Mouse (Mus musculus) right cerebral cortex, postnatal 36 days (tissue): ENCODE results near the gene Gm10718.
"Not testable (repeated sequence)": the region's sequence is repeated elsewhere in the genome, so short reads cannot be mapped to it uniquely, and the experiment has no call there.

Experiments used
- DNase-seq, 2 experiments: peaks; one replicate each; pipeline ENCODE4 v3.0.0; 2022; ENCODE audit warnings: low spot score in 2 of 2, mixed read lengths in 1 of 2

Gm10718 gene

DNA sequence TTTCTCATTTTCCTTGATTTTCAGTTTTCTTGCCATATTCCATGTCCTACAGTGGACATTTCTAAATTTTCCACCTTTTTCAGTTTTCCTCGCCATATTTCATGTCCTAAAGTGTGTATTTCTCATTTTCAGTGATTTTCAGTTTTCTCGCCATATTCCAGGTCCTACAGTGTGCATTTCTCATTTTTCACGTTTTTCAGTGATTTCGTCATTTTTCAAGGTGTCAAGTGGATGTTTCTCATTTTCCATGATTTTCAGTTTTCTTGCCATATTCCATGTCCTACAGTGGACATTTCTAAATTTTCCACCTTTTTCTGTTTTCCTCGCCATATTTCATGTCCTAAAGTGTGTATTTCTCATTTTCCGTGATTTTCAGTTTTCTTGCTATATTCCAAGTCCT is 2.3 kb downstream of the Gm10718 start:
- DNase-seq: peak; percentile 33 to 55

DNA sequence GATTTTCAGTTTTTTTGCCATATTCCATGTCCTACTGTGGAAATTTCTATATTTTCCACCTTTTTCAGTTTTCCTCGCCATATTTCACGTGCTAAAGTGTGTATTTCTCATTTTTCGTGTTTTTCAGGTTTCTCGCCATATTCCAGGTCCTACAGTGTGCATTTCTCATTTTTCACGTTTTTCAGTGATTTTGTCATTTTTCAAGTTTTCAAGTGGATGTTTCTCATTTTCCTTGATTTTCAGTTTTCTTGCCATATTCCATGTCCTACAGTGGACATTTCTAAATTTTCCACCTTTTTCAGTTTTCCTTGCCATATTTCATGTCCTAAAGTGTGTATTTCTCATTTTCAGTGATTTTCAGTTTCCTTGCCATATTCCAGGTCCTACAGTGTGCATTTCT is 2.8 kb downstream of the Gm10718 start:
- DNase-seq: not testable (repeated sequence)

DNA sequence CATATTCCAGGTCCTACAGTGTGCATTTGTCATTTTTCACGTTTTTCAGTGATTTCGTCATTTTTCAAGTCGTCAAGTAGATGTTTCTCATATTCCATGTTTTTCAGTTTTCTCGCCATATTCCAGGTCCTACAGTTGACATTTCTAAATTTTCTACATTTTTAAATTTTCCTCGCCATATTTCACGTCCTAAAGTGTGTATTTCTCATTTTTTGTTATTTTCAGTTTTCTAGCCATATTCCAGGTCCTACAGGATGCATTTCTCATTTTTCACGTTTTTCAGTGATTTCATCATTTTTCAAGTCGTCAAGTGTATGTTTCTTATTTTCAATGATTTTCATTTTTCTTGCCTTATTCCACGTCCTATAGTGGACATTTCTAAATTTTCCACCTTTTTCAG is 3.4 kb downstream of the Gm10718 start:
- not testable (repeated sequence) for DNase-seq

DNA sequence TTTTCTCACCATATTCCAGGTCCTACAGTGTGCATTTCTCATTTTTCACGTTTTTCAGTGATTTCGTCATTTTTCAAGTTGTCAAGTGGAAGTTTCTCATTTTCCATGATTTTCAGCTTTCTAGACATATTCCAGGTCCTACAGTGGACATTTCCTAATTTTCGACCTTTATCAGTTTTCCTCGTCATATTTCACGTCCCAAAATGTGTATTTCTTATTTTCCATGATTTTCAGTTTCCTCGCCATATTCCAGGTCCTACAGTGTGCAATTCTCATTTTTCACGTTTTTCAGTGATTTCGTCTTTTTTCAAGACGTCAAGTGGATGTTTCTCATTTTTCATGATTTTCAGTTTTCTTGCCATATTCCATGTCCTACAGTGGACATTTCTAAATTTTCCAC is 3.9 kb downstream of the Gm10718 start:
- DNase-seq: not testable (repeated sequence)

DNA sequence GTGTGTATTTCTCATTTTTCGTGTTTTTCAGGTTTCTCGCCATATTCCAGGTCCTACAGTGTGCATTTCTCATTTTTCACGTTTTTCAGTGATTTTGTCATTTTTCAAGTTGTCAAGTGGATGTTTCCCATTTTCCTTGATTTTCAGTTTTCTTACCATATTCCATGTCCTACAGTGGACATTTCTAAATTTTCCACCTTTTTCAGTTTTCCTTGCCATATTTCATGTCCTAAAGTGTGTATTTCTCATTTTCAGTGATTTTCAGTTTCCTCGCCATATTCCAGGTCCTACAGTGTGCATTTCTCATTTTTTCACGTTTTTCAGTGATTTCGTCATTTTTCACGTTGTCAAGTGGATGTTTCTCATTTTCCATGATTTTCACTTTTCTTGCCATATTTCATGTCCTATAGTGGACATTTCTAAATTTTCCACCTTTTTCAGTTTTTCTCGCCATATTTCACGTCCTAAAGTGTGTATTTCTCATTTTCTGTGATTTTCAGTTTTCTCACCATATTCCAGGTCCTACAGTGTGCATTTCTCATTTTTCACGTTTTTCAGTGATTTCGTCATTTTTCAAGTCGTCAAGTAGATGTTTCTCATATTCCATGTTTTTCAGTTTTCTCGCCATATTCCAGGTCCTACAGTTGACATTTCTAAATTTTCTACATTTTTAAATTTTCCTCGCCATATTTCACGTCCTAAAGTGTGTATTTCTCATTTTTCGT is 6.1 kb downstream of the Gm10718 start:
- DNase-seq: peak in 1 of 2 experiments; percentile 1

DNA sequence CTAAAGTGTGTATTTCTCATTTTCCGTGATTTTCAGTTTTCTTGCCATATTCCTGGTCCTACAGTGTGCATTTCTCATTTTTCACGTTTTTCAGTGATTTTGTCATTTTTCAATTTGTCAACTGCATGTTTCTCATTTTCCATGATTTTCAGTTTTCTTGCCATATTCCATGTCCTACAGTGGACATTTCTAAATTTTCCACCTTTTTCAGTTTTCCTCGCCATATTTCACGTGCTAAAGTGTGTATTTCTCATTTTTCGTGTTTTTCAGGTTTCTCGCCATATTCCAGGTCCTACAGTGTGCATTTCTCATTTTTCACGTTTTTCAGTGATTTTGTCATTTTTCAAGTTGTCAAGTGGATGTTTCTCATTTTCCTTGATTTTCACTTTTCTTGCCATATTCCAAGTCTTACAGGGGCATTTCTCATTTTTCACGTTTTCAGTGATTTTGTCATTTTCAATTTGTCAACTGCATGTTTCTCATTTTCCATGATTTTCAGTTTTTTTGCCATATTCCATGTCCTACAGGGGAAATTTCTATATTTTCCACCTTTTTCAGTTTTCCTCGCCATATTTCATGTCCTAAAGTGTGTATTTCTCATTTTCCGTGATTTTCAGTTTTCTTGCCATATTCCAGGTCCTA is 7.5 kb downstream of the Gm10718 start:
- not testable (repeated sequence) for DNase-seq

DNA sequence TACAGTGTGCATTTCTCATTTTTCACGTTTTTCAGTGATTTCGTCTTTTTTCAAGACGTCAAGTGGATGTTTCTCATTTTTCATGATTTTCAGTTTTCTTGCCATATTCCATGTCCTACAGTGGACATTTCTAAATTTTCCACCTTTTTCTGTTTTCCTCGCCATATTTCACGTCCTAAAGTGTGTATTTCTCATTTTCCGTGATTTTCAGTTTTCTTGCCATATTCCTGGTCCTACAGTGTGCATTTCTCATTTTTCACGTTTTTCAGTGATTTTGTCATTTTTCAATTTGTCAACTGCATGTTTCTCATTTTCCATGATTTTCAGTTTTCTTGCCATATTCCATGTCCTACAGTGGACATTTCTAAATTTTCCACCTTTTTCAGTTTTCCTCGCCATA is 11.0 kb downstream of the Gm10718 start, which contains the start of gene Gm17535:
TSS of gene Gm17535 (plus strand) at position 301 of the 400 bp plus-strand sequence.
- DNase-seq: not testable (repeated sequence)

DNA sequence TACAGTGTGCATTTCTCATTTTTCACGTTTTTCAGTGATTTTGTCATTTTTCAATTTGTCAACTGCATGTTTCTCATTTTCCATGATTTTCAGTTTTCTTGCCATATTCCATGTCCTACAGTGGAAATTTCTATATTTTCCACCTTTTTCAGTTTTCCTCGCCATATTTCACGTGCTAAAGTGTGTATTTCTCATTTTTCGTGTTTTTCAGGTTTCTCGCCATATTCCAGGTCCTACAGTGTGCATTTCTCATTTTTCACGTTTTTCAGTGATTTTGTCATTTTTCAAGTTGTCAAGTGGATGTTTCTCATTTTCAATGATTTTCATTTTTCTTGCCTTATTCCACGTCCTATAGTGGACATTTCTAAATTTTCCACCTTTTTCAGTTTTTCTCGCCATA is 13.2 kb downstream of the Gm10718 start, which contains the start of gene Gm10715:
TSS of gene Gm10715 (plus strand) at position 301 of the 400 bp plus-strand sequence.
- not testable (repeated sequence) for DNase-seq

DNA sequence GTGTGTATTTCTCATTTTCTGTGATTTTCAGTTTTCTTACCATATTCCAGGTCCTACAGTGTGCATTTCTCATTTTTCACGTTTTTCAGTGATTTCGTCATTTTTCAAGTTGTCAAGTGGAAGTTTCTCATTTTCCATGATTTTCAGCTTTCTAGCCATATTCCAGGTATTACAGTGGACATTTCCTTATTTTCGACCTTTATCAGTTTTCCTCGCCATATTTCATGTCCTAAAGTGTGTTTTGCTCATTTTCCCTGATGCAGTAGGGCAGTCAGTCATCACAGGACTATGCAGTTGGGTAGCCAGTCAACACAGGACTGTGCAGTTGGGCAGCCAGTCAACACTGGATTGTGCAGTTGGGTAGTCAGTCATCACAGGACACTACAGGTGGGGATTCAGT is 14.8 kb downstream of the Gm10718 start:
- DNase-seq: not testable (repeated sequence)
